Mouse (Mus musculus): ENCODE data around the gene Cenpb.

GRCm38 (mm10) chr2:131143007-131143780, 36.7 kb downstream of the Cenpb start:
- TF ChIP-seq POLR2A (IDR thresholded peaks at IDR 0.05; ENCODE audit: borderline replicate concordance, control insufficient read depth, low read depth, low read length) (no peak), CTCF (IDR thresholded peaks at IDR 0.05; ENCODE audit: control insufficient read depth, insufficient read depth, low read length) (no peak)

All from bone marrow, adult 2 months (tissue).